Mouse (Mus musculus) gastrocnemius, adult 18-20 months (tissue): ENCODE data around the gene Ugt1a2. TPM values are rescaled to one million over a fixed set of nuclear protein-coding genes. Genes with fewer than 3 reads are reported as not detected.

Experiments
- DNase-seq: peaks from one replicate; pipeline ENCODE4 v3.0.0; 2021; ENCODE audit warnings: low spot score
- total RNA-seq, 2 experiments: library from RNA; stranded (reverse); gene quantifications; 2 replicates each; pipeline ENCODE4 v1.2.3; 2021

Gene Ugt1a2
- total RNA-seq, 2 experiments from 2014 or later = 0.09 TPM; not detected in 1

DNA sequence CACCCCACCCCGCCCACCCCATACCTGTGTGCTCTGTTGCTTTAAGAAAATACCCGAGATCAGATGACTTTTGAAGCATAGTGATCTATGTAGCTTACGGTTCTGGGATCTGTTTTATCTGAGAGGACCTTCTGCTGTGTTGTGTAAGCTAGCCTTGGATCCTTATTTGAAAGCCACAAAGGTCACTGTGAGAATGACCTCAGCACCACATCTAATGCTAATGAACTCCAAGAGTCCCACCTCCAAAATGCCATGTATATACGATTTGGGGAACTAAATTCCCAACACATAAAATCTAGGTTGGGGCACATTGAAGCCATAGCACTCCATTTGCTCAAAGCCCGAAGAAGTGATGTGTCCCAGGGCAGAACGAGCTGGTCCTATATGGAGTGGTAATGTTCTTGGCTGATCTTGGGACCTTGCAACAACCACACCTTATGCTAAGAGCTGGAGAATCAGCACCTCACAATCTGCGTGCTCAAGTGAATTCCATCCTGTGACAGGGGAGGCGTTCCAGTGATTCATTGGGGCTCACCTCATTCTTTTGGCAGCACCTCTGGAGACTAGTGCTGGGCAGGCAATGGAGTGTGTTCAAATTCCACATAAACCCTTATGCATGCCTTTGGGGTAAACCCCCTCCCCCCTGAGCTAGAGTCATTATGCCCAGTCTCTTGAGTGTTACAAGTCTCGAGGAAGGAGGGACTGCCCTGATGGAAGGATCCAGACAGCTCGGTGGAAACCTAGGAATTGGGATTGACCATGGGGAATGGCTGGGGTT is 56.7 kb downstream of the Ugt1a2 start:
- no peak for DNase-seq

DNA sequence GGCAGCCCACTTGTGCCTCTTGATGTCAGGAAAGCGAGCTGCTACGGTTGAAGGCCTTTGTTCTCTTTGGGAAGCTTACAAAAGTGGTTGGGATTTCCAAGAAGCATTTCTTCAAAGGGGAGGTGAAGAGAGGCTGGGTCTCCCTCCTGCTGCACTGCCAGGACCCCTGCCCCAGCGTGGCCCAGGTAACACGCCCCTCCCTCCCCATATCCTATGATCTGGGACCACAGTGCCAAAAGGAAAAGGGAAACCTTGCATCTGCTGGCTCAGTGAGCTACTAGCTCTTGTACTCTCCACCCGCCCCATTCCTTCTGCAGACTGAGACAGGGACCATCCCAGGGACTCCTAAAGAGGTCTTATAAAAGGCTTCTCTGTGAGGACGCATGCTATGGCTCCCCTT is 57.3 kb downstream of the Ugt1a2 start:
- no peak for DNase-seq

DNA sequence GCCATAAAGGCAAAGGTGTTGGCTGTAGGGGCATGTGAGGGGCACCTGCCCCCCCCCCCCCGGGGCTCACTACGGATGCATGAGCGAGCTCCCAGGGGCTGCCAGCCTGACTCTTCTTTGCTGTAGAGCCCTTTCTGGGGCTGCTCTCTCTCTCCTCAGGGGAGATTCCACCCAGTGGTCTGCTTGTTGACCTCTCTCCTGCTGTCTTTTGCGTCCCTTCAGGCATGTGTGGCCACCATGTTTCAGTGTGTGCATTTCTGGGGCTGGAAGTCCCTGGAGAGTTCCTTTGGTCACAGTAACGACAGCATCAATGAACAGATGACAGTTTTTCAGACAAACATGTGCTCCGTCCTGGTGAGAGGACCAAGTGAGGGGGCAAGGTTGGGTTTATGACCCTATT is 58.0 kb downstream of the Ugt1a2 start:
- no peak for DNase-seq

DNA sequence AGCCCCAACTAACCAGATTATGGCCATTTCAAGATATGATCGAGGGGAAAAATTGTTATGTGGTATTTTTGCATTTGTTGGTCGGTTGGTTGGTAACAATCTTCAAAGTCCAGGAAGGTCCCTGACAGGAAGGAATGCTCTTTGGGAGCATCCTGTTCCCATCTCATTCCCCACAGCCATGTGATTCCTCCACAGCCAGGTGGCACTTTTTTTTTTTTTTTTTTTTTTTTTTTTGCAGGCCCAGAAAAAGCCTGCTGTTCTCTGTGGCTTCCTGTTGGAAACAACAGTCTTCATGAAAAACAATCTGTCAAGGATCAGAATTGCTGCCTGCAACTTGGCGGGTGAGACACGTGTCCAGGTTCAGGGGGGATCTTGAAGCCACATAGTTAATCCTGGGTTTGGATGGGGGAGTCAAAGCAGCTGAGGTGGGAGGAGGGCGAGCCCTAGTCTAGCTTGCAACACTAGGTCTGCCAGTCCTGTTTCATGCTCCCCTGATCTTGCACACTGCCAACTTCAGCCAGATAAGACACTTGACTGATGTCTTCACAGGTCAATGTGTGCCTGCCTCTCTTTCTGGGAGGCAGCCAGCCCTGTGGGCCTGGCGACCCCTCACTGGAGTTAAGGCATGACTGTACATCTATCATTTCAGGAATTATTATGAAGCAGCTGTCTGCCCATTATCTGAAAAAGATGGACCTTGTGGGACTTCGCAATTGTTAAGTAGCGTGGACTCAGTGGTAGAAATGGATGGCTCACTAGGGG is 58.7 kb downstream of the Ugt1a2 start:
- no peak for DNase-seq

DNA sequence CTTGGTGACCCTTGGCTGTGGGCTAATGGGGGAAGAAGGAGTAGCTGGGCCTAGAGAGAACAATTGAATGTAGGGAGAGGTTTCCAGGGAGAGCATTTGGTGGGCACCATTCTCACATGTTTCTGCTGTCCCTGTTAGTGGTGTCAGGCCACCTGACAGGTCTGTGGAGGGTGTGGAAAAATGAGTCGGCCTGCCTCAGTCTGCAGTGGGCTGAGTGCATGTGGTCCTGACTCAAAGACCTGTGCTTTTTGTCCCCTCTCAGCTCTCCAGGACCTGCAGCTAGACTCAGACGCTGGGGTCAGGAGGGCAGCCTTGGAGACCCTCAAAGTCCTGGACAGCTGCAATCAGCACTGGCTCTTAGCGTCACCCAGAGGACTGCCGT is 59.2 kb downstream of the Ugt1a2 start:
- DNase-seq = no peak

DNA sequence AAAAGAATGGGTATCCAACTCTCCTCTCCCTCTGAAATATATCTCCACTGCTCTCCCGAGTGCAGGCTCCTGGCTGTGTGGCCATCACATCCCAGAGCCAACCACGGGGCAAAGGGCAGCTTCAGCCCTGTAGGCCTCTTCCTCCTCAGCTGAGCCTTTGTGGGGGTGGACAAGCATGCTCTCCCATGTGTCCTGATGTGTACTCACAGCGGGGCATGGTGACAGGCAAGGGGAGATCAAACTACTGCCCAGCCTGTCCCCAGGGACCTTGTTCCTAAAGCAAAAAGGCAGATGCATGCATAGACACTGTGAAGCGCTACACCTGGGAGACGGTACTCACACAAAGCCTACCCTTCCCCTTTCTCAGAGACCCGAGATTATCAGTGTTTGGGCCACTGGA is 59.7 kb downstream of the Ugt1a2 start:
- no peak for DNase-seq

DNA sequence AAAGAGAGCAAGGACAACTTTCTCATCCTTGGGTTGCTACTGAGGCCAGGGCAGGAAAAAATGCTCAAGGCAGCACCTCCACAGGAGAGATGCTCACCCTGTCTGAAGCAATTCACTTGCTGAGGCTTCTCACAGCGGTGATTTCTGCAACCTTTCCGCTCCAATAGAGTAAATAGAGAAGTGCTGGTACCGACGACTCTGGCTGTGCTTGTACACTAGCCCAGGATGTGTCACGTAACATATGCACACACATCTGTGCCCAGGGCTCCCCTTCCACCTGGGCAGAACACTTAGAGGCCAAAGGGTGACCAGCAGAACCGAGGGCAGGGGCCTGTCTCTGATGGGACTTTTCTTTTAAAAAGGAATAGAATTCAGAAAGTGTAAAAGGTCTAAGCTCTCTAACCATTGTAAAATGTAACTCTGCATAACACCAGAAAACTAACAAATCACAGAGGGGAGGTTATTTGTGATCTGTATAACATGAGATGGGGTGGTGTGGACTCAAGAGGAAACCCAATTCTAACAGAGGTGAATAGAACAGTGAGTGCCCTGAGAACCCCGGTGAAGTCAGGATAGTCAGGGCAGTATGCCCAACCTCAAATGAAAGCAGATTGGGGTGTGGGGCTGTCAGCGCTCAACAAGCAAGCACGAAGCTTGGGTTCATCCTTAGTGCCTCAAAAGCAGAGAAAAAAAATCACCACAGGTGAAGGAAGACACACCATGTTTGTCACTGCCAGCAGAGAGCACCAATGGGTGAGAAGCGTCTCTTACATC is 60.4 kb downstream of the Ugt1a2 start:
- DNase-seq = no peak

DNA sequence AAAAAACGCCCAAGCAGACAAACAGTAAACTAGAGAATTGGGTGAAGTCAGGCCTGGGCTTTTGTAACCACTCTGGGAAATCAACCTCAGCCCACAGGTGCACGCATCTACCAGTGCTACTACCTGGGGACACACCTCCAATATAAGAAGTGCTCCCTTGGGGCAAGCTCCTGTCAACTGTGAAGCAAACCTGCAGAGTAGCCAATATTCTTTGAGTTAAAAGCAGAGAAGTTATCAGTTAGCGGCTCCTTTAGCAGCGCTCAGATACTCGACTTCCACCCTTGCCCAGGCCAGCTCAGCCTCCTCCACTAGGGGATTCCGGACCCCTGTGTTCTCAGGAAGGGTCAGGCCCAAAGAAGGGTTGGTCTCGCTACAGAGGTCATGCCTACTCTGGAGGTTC is 61.3 kb downstream of the Ugt1a2 start:
- no peak for DNase-seq

DNA sequence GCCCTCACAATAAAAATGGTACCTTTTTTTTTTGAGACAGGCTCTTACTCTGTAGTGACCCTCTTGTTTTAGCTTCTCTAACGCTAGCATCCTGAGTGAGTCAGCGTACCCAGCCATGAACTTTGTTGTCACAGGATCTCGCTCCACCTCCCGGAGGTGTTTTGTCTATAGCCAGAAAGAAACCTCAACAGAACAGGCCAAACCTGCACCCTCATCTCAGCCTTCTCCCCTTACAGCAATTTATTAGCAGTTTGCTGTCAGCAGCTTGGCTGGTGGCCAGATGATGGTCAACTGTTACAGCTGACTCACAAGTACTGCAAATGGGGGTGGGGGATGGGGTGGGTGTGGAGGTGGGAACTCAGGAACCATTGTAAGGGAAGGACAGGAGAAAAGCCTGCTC is 61.9 kb downstream of the Ugt1a2 start:
- no peak for DNase-seq

DNA sequence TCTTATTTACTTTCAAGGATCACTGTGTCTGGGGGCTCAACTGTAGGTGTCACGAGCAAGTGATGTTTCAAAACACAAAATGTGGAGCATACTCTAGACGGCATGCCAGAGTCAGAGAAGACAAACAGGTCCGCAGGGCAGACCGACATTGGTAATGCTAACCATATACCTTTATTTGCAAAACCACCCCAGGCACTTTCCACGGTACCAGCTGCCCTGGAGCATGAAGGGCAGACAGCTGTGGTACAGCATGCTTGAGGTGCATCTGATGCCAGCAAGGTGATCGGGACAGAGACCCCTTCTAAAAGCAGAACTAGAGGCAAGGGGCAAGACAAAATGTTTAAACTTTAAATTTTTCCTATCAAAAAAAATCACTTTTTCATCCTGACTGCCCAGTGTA is 62.6 kb downstream of the Ugt1a2 start:
- no peak for DNase-seq

DNA sequence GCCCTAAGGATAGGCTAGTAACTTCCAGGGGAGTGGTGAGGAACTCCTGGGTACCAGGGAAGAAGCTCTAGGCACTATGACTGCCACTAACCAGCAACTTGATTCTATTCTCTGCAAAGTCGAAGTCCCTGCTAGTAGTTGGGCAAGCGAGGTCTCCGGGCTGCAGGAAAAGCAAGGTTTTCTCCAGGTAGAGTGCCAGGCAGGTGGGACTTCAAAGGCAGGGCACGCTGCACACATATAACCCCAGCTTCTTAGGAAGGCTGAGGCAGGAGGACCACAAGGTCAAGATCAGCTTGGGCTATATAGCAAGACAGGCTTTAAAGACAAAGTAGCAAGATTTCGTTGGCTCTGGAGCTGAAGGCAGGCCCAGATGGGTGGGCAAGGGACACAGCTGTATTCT is 63.4 kb downstream of the Ugt1a2 start:
- no peak for DNase-seq

DNA sequence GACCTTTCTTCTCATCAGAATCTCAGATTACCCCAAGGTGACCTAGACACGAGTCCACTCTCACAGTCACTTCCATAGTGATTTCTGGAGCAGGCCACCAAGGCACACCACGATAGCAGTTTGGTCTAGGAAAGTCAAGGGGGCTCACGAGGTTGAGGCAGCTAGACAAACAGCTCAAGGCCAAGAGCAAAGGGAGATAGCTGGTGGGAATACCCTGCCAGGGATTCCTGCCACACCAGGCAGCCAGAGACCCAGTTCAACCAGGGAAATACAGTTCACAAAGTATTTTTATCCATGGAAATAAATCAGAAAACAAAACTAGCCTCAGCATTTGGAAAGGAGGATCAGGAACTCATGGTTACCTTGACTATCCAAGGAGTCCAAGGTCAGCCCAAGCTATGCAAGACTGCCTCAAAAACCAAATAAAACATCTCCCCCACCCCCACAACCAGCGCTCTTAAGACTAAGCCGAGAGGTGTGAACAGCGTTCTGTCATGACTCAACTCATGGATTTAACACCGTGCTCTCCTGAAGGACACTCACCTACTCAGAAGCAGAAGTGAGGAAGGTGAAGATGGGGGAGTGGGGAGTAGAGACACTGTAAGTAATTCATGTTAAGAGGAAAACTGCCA is 64.0 kb downstream of the Ugt1a2 start:
- DNase-seq = no peak

DNA sequence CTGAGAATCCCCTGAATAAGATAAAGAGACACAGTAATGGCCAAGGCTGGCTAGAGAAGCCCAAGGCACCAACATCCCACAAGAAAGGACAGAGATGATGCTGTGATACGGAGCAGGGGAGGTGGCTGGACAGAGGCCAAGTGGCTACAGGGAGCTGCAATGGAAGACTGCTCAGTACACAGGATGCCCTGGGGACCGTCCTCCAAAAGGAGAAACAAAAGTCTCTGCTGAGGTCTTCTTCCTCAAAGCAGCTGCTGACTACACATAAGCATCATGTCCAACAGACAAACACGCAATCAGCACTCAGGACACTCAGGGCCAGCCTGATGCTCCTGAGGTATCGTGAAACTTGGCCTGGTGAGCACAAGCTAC is 64.5 kb downstream of the Ugt1a2 start:
- no peak for DNase-seq

DNA sequence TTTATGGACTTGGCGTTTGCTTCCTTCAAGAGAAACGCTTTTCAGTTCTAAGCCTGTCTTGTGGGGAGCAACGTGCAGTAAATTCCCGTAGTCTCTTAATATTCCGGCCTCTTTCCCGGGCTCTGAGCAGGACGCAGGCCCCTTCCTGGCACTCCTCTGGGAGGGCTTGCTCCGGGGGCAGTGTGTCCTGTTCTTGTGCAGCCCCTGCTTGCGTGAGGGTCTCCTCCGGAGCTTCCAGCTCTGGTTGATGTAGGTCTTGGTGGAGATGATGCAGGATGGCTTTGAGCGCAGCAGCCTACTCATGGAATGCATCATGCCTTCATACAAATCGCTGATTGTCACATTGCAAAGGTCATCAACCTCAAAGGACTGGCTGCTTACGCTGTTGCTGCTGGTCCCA is 65.7 kb downstream of the Ugt1a2 start:
- no peak for DNase-seq

DNA sequence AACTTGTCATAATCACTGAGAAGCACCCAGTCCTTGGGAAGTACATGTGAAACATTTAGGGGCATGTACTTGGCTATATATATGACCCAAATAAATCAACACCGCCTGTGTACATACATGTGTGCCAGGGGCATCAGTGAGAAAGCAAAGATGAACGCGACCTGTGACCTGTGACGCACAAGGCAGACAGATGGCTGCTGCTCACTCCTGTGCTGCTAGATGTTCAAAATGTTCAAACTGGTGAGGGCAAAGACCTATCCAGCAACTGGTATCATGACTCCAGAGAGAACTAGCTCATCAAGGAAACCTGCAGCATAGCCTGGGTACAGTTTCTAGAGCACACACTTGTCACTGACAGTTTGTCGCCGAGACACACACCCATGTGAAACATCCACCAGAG is 67.1 kb downstream of the Ugt1a2 start:
- DNase-seq = no peak

DNA sequence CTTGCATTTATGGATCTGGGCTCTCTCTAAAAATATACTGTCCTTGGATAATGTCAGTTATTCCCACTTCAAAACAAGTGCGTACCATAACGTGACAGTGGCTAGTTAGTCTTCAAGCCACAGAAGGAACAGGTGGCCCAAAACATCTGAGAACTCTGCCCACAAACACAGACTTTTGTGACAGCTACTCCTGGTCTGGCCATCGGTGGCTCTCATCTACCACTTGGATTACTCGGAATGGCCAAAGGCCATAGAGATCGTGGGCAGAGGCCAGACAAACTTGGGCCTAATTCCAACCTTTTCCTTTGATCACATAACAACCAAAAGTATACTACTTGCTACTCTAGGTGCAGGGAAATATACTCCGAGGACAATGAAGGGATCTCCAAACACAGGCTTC is 67.7 kb downstream of the Ugt1a2 start:
- DNase-seq = no peak

Other genes starting within 250 kb of the Ugt1a2 start
- 1 to 10 TPM; 7.9 to 8.8 TPM for gene Usp40, start 192.1 kb upstream of the Ugt1a2 start, total RNA-seq
- not detected for gene Ugt1a10, start 145.2 kb upstream of the Ugt1a2 start, total RNA-seq
- under 1 TPM in 1 of 2 experiments, not detected in 1; 0.14 TPM for gene Ugt1a9, start 129.8 kb upstream of the Ugt1a2 start, total RNA-seq
- gene Ugt1a8, start 112.8 kb upstream of the Ugt1a2 start, total RNA-seq = not detected
- under 1 TPM; 0.31 to 0.37 TPM for gene Ugt1a7c, start 105.5 kb upstream of the Ugt1a2 start, total RNA-seq
- under 1 TPM; 0.34 to 0.64 TPM for gene Ugt1a6b, start 97.3 kb upstream of the Ugt1a2 start, total RNA-seq
- 1 to 10 TPM in 1 of 2 experiments, under 1 TPM in 1; 0.66 to 1.4 TPM for gene Ugt1a6a, start 65.8 kb upstream of the Ugt1a2 start, total RNA-seq
- gene Ugt1a5, start 34.6 kb upstream of the Ugt1a2 start, total RNA-seq = under 1 TPM in 1 of 2 experiments, not detected in 1; 0.14 TPM
- not detected for gene Dnajb3, start 5.2 kb downstream of the Ugt1a2 start, total RNA-seq
- under 1 TPM in 1 of 2 experiments, not detected in 1; 0.09 TPM for gene Ugt1a1, start 11.4 kb downstream of the Ugt1a2 start, total RNA-seq
- not detected for gene Mroh2a, start 26.4 kb downstream of the Ugt1a2 start, total RNA-seq
- gene Hjurp, start 77.0 kb downstream of the Ugt1a2 start, total RNA-seq = 1 to 10 TPM; 5.4 to 5.8 TPM
- not detected for gene Trpm8, start 77.1 kb downstream of the Ugt1a2 start, total RNA-seq
- gene Spp2, start 206.4 kb downstream of the Ugt1a2 start, total RNA-seq = not detected